Comparison of ENCODE assay signal across 8 mouse cellular contexts in genomic region chr2:35983869-35984268, GRCm38 (mm10). TPM values are rescaled to one million over a fixed set of nuclear protein-coding genes. Genes with fewer than 3 reads are reported as not detected.
DNase-seq lines count a peak whose midpoint lies in the region; ATAC-seq and TF ChIP-seq lines count a peak whose summit lies in the region.

No protein-coding gene starts in this region.

- peaks cover 33% of the 10 kb centered on the region for H3K27me3 ChIP-seq in embryonic facial prominence, embryonic 10.5 days (replicated peaks; ENCODE audit: low read depth, poor library complexity, severe bottlenecking)
- H3K27me3 ChIP-seq in liver, postnatal 0 days (ENCODE audit: insufficient read depth, low read length) = 0 out of 2 replicates have a peak, but pooled peaks cover 17% of the 10 kb centered on the region

- peak; percentile 78 for TF ChIP-seq CTCF in liver, postnatal 0 days (IDR thresholded peaks at IDR 0.05; ENCODE audit: low read depth)

- H3K36me3 ChIP-seq in embryonic facial prominence, embryonic 10.5 days (replicated peaks) = no peaks in the 10 kb centered on the region
- H3K36me3 ChIP-seq in liver, postnatal 0 days (replicated peaks; ENCODE audit: insufficient read depth, low read length) = no peaks in the 10 kb centered on the region

- WGBS in embryonic facial prominence, embryonic 10.5 days = 4% methylated on average over 7 of the region's 7 CpGs
- 2% methylated on average over 7 of the region's 7 CpGs for WGBS in liver, postnatal 0 days (ENCODE audit: insufficient replicate concordance)

- no peak overlapping the region for H3K4me2 ChIP-seq in liver, postnatal 0 days (ENCODE audit: low read depth, low read length)

- no peak overlapping the region for H3K4me3 ChIP-seq in embryonic facial prominence, embryonic 10.5 days
- H3K4me3 ChIP-seq in liver, postnatal 0 days (ENCODE audit: low read depth, low read length) = no peak overlapping the region

- no peak overlapping the region for H3K27ac ChIP-seq in embryonic facial prominence, embryonic 10.5 days (replicated peaks)
- H3K27ac ChIP-seq in liver, postnatal 0 days (ENCODE audit: low read depth) = no peak overlapping the region

- TF ChIP-seq EP300 in liver, postnatal 0 days (IDR thresholded peaks at IDR 0.05; ENCODE audit: low read depth) = no peak

- no peak for ATAC-seq in liver, postnatal 0 days
- no peak for ATAC-seq in monocyte, adult 5-6 weeks (replicated peaks; ENCODE audit: insufficient number of reproducible peaks, low FRiP score, low TSS enrichment, poor library complexity, severe bottlenecking)

- H3K9me3 ChIP-seq in embryonic facial prominence, embryonic 10.5 days = no peaks in the 10 kb centered on the region
- no peaks in the 10 kb centered on the region for H3K9me3 ChIP-seq in liver, postnatal 0 days (ENCODE audit: low read length)

- H3K4me1 ChIP-seq in embryonic facial prominence, embryonic 10.5 days = peaks cover 18% of the 10 kb centered on the region
- H3K4me1 ChIP-seq in liver, postnatal 0 days (ENCODE audit: insufficient read depth) = peaks cover 3% of the 10 kb centered on the region; the same call in 1 of the 2 replicates

- peak; percentile 65 for DNase-seq in urinary bladder, postnatal 14 days (ENCODE audit: low spot score)
- no peak for DNase-seq in urinary bladder, postnatal 10 days (ENCODE audit: low spot score)
- peak; percentile 82 for DNase-seq in adrenal gland, postnatal 14 days
- peak; percentile 75 for DNase-seq in embryonic facial prominence, embryonic 10.5 days (ENCODE audit: low spot score)
- peak; percentile 86 for DNase-seq in induced T-regulatory cell, adult 2 months (ENCODE audit: low read depth)
- DNase-seq in liver, postnatal 0 days = peak; percentile 75
- DNase-seq in retina, postnatal 7 days (ENCODE audit: low read depth, low spot score) = peak; percentile 49

- no peak overlapping the region for H3K9ac ChIP-seq in liver, postnatal 0 days (replicated peaks)

RNA-seq across cellular contexts. Expression of gene Ttll11, which starts 4.2 kb away (rescaled TPM):
- 2.6 and 2.7 TPM in 2 replicates for total RNA-seq in adrenal gland, postnatal 14 days (2021)
- polyA plus RNA-seq in embryonic facial prominence, embryonic 10.5 days (2016; fragmentation: Nextera tagmentation; extraction: Ambion mirVana) = 0.55 and 0.85 TPM in 2 replicates
- polyA plus RNA-seq in liver, postnatal 0 days (2015; fragmentation: Nextera tagmentation; extraction: Ambion mirVana) = 1.1 and 1.7 TPM in 2 replicates
- total RNA-seq in monocyte, adult 5-6 weeks (2017) = 1.6 TPM in 1 of 3 replicates, not detected in the others
